Mouse (Mus musculus) forebrain, embryonic 10.5 days (tissue): ENCODE data around the gene Olfr749. TPM values are rescaled to one million over a fixed set of nuclear protein-coding genes. Genes with fewer than 3 reads are reported as not detected.

Experiments
- DNase-seq: peaks from one replicate; pipeline ENCODE4 v3.0.0-alpha.2; 2017; ENCODE audit warnings: low spot score; ENCODE audit errors: extremely low spot score
- H3K27ac ChIP-seq: fragments of 300-500 bp; sonication (generic); 2 replicates; pipeline ENCODE4 v1.5.1; 2016; ENCODE audit warnings: mild to moderate bottlenecking
- H3K27me3 ChIP-seq: fragments of 300-500 bp; sonication (generic); 2 replicates; pipeline ENCODE4 v1.6.1; 2016; ENCODE audit warnings: mild to moderate bottlenecking; ENCODE audit not compliant: poor library complexity, severe bottlenecking
- H3K36me3 ChIP-seq: fragments of 300-500 bp; sonication (generic); replicated peaks from 2 replicates; pipeline ENCODE4 v1.6.1; 2016; ENCODE audit warnings: mild to moderate bottlenecking, moderate library complexity
- H3K4me1 ChIP-seq: fragments of 300-500 bp; sonication (generic); 2 replicates; pipeline ENCODE4 v1.6.1; 2016
- H3K4me3 ChIP-seq: fragments of 300-500 bp; sonication (generic); 2 replicates; pipeline ENCODE4 v1.5.1; 2016; ENCODE audit warnings: mild to moderate bottlenecking, moderate library complexity
- H3K9me3 ChIP-seq: fragments of 300-500 bp; sonication (generic); 2 replicates; pipeline ENCODE4 v1.6.1; 2016; ENCODE audit warnings: mild to moderate bottlenecking, moderate library complexity
- WGBS: fragments of 180-500 bp; shearing (Covaris S2); methylation state at CpG from one replicate; pipeline ENCODE4 v1.1.7; 2016; 5-methylcytosine and 5-hydroxymethylcytosine counted together
- polyA plus RNA-seq: library from polyadenylated mRNA; unstranded; fragments of >200 nt; fragmentation: Nextera tagmentation; extraction: Ambion mirVana; gene quantifications from 2 replicates; pipeline ENCODE4 v1.2.1, GENCODE M21; 2016

The Olfr749 gene
- polyA plus RNA-seq, 1 experiment from 2014 or later = not detected

DNA sequence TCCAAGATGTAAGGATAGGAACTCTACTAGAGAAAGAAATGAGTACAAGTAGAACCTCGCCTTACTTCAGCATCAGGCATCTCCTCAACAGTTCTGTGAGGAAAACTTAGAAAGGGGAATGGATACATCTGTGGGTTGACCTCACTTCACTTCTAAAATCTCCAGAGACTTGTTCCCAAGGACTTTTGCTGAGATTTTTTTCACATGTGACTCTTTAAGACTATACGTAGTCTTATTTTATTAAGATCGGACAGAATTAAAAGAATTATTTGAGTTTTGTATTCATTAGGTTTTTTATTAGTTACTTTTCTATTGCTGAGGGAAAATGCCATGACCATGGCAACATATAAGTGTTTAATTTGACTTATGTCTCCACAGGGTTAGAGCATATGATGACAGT, 51.8 kb downstream of the Olfr749 start, which contains the start of gene Olfr747:
Gene Olfr747 (minus strand): TSS at position 101 of the 400 bp plus-strand sequence.
- DNase-seq = no peak
- 87% methylated on average over 3 of the region's 3 CpGs for WGBS
- H3K36me3 ChIP-seq = no peaks in the 10 kb centered on the region
- H3K4me1 ChIP-seq = no peaks in the 10 kb centered on the region
- no peak within 1 kb of the TSS for H3K4me3 ChIP-seq
- no peaks in the 10 kb centered on the region; the same call in 1 of the 2 replicates for H3K9me3 ChIP-seq
- no peak within 1 kb of the TSS for H3K27ac ChIP-seq
- H3K27me3 ChIP-seq = no peaks in the 10 kb centered on the region

Other genes starting within 250 kb of the Olfr749 start
- not detected in 2 replicates for gene Olfr742, start 241.5 kb downstream of the Olfr749 start, polyA plus RNA-seq
- not detected in 2 replicates for gene Olfr743, start 223.3 kb downstream of the Olfr749 start, polyA plus RNA-seq
- gene Olfr744, start 130.2 kb downstream of the Olfr749 start, polyA plus RNA-seq = not detected in 2 replicates
- not detected in 2 replicates for gene Olfr745, start 105.7 kb downstream of the Olfr749 start, polyA plus RNA-seq
- not detected in 2 replicates for gene Olfr746, start 98.0 kb downstream of the Olfr749 start, polyA plus RNA-seq
- gene Olfr747, start 51.9 kb downstream of the Olfr749 start, polyA plus RNA-seq = not detected in 2 replicates
- not detected in 2 replicates for gene Olfr748, start 37.7 kb downstream of the Olfr749 start, polyA plus RNA-seq
- gene Ttc5, start 40.4 kb upstream of the Olfr749 start, polyA plus RNA-seq = 107 and 109 TPM in 2 replicates
- gene Ccnb1ip1, start 62.6 kb upstream of the Olfr749 start, polyA plus RNA-seq = not detected in 2 replicates
- gene Parp2, start 62.7 kb upstream of the Olfr749 start, polyA plus RNA-seq = 76.7 and 84.4 TPM in 2 replicates
- 4.1 and 5.2 TPM in 2 replicates for gene Tep1, start 125.5 kb upstream of the Olfr749 start, polyA plus RNA-seq
- 0.09 and 0.14 TPM in 2 replicates for gene Klhl33, start 152.4 kb upstream of the Olfr749 start, polyA plus RNA-seq
- gene Osgep, start 179.8 kb upstream of the Olfr749 start, polyA plus RNA-seq = 190 and 197 TPM in 2 replicates
- 503 and 517 TPM in 2 replicates for gene Apex1, start 179.9 kb upstream of the Olfr749 start, polyA plus RNA-seq
- gene Pip4p1, start 185.8 kb upstream of the Olfr749 start, polyA plus RNA-seq = 44.8 and 45.3 TPM in 2 replicates
- gene Pnp, start 186.0 kb upstream of the Olfr749 start, polyA plus RNA-seq = 82.4 and 83.6 TPM in 2 replicates
- not detected in 2 replicates for gene Gm49342, start 199.4 kb upstream of the Olfr749 start, polyA plus RNA-seq
- gene Pnp2, start 210.9 kb upstream of the Olfr749 start, polyA plus RNA-seq = 0.73 and 1.3 TPM in 2 replicates